Mouse (Mus musculus) frontal cortex, adult 2 months (tissue): ENCODE data around the gene Kat2a. TPM values are rescaled to one million over a fixed set of nuclear protein-coding genes. Genes with fewer than 3 reads are reported as not detected.

ENCODE experiments used
- DNase-seq, 2 experiments: peaks; one replicate each; pipeline ENCODE4 v3.0.0; 2022; ENCODE audit warnings: low spot score in 1 of 2; ENCODE audit errors: extremely low spot score in 1 of 2
- polyA plus RNA-seq: library from polyadenylated mRNA; depleted of rRNA; stranded (reverse); fragments of >200 nt; gene quantifications from 2 replicates; pipeline ENCODE4 v1.2.3, GENCODE M21; 2012; rRNA removed

Kat2a gene
- 60.7 and 61.7 TPM in 2 replicates for polyA plus RNA-seq

DNA sequence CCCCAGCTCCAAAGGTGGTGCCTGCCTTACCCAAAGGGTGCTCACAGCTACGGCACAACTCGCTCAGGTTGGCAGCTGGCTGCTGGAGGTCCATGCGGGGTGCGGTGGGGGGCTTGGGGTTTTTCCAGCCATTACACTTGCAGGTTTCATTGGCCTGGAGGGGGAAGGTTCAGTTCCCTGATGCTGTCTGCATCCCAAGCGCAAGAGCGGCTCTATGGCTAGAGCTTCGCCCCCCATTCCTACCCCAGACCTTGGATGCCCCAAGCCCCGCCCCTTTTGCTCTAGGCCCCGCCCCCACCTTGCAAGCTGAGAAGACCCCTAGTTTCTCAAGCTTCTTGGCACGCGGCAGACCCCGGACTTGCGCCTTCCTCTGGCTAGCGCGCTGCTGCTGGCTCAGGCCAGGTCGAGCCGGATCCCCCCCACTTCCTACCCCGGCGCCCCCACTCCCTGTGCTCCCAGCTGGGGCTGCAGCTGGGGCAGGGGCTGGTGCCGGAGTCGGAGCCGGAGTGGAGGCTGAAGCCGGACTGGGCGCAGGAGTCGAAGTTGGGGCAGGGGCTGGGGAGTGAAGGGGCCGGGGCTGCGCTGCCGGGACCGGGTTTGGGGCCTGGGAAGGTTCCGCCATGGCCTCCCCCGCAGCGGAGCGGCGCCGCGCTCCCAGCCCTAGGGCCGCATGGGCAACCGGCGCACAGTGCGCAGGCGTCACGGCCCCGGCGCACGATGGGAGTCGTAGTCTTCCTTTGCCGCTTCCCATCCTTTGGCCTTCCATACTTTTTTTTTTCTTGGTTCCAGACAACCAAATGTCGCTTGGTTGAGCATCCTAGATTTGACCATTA, at the start of gene Kat2a:
Gene Kat2a, minus strand, starts transcription at position 683 of the 833 bp plus-strand sequence.
- peak; percentile 52 to 89 for DNase-seq

DNA sequence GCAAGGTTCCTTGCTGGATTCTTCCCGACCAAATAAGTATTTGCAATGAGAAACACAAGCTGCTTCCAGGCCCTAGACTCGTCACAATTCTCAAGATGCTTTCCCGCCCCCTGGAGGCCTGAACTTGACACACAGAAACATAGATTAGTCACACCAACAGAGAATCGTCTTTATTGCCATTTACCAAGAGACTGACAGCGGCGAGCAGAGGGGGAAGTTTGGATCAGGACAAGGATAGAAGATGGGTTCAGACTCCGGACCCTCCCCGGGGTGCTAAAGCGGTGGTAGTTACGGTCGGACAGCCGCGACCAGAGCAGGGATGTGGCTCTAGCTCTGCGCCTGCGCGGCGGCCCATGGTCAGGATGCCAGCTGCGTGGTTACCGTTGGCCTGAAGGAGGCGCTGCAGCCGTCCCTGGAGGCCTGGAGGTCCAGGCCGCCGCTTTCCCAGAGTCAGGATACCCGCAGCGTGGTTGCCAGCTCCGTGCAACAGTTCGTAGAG, 49.3 kb upstream of the Kat2a start:
- peak; percentile 72 to 94 for DNase-seq

GRCm38 (mm10) chr11:100759611-100760233, 47.5 kb upstream of the Kat2a start, which contains the start of gene Kcnh4:
Gene Kcnh4, minus strand, starts transcription at chr11:100759942.
- DNase-seq = peak; percentile 89 to 96

DNA sequence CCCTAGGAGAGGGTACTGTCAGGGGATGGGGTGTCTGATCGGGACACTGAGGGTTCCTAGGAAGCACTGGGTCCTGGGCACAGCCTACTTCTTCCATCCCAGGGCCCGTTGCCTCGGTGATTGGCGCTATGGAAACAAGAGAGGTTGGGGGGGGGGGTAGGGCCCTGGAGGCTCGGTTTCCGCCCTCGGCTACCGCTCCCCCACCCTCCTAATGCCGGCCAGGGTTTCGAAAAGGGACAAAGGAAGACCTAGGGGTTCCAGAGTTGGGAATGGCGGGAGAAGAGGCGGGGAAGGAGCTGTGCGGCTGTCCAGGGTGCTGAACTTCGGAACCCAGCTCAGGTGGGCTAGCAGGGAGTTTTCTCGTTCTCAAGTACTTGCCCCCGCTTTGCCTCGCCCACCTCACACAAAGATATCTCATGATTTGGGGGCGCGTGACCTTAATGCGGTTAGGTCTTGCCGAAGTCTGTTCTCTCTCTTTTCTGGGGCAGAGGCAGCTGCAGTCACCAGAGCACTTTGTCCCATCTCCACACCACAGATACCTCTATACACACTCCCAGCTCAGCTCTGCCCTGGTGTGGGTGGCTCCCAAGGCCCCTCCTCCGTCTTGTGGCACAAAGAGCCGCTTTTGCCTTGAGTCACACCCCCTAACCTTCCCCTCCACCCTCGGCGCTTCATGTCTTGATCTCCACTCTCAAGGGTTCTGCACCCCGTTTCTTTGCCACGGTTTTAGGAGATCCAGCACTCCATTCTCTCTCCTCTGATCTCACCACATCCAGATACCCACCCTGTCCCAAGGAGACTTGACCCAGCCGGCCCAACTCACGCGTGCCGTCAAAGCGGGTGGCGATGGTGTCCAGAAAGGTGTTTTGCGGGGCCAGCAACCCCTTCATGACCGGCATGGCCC, 46.7 kb upstream of the Kat2a start:
- no peak for DNase-seq

DNA sequence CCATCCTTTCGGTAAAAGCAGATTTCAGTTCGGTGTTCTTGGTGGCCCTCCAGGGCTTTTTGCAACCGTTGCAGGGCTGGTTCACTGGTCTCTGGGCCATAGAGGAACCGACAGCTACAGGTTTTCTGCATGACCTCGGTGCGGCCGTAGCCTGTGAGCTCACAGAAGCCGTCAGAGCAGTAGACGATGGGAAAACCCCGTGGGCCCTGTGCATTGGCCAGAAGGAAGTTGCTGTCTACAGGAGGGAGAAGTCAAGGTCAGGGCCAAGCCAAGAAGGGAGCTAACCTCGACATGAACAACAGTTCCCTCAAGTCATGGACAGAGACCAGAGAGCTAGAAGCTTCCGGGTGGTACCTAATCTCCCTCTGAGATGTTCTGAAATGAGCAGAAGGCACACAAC, 45.3 kb upstream of the Kat2a start:
- DNase-seq = no peak

DNA sequence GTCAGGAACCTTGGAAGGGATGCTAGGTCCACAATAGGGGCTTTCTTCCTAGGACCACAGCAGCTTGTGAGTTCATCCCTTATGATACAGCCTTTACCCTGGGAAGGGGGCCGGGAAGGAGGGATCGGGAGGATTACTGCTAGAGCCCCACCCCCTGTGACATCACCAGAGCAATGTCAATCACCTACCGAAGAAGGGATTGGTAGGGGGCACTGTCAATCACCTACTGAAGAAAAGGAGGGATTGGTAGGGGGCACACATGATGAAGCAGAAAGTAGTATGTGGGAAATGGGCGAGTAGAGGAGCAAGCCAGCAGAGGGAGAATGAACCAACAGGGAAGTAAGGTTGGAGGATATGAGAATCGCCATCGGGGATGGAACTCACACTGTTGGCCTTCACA, 44.2 kb upstream of the Kat2a start:
- no peak for DNase-seq

DNA sequence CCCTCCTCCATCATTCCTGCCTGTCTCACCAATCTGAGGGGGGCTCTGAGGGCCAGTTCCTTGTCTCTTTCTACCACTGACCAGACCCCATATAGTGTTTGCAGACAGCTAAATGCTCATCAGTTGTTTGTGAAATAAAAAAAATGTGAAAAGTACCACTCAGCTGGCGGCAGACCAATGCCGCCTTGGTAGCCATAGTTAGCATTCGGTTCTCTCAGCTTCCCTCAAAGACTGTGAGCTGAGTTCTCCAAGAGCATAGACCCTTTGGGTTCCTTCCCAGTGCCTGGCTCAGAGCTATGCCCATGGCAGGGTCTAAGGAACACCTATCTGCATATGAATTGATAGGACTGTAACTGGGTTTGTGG, 42.4 kb upstream of the Kat2a start:
- DNase-seq = peak in 1 of 2 experiments; percentile 68

DNA sequence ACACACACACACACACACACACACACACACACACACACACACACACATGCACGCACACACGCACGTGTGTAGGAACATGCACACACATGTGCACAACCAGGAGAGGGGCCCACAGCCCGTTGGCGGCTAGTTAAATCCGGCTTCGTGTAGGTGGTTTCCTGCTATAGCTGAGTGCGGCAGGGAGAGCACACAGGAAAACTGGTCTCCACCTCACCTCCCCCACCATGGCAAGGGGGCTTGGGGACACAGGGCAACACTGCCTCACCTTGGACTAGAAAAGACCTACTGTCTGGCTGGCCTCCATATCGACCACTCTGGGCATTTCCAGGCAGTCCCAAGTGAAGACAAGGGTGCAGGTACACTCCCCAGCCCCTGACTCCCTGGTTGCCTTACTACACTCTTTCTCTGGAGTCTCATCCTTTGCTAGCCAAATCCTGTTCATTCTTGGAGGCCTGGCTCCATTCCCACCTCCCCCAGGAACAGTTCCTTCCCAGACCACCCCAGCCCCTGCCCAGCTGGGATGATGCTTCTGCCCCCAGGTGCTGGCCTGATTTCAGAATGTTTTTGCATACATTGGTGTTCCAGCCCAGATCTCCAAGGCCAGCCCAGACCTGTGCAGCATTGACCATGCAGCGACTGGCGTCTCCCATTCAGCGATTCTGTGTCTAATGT, 41.9 kb upstream of the Kat2a start:
- peak; percentile 58 to 77 for DNase-seq

DNA sequence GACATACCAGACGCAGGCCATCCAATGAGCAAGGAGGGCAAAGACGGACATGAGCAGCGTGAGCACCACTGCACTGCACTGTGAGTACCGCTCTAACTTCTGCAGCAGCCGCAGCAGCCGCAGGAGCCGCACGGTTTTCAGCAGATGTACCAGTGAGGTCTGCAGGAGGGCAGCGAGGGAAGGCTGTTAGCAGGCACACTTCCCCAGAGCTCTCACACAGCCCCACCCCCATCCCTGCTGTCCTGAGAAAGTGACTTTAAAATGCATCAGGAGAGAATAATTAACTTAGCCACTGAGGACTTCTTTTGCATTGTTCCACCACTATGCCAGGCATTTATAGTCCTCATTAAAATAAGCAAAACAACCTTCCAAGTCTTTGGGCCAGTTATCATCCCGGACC, 40.0 kb upstream of the Kat2a start:
- DNase-seq = no peak

- no peak for DNase-seq
Observed at GRCm38 (mm10) chr11:100750127-100750526, 37.9 kb upstream of the Kat2a start.

GRCm38 (mm10) chr11:100749469-100749868, 37.2 kb upstream of the Kat2a start:
- DNase-seq = peak in 1 of 2 experiments; percentile 71

DNA sequence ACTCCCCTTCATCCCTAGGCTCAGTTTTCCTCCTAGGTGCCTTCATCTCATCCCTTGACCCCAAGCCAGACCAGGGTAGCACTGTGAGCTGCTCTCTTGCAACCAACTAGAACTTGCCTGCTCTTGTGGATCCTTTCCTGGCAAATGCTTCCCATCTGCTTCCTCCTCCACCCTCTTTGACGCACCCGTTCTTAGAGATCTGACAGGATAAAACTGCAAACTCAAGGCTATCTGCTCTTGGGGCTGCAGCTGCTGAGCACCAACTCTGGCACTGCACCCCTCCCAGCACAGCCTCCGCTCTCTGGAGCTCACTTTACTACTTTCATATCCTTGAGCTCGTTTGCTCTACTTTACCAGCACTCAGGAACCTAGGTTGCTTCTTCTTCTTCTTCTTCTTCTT, 36.4 kb upstream of the Kat2a start:
- peak in 1 of 2 experiments; percentile 65 for DNase-seq

DNA sequence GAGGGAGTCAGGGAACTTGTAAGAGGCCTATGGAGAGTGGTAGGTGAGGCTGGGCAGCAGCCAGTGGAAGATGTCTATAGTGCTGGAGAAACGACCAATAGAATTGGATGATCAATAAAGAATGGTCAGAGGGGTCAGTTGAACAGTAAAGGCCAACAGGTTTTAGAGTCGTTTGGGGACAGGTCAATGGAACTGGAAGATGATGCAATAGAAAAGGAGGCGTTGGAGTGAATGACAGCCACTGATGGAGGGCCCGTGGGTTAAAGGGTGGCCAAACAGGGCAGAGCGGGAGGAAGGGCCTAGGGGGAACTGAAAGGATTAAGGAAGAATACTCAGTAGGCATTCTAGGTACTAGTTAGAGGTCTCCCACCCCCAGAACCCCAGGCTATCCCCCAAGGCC, 34.8 kb upstream of the Kat2a start:
- DNase-seq = no peak

DNA sequence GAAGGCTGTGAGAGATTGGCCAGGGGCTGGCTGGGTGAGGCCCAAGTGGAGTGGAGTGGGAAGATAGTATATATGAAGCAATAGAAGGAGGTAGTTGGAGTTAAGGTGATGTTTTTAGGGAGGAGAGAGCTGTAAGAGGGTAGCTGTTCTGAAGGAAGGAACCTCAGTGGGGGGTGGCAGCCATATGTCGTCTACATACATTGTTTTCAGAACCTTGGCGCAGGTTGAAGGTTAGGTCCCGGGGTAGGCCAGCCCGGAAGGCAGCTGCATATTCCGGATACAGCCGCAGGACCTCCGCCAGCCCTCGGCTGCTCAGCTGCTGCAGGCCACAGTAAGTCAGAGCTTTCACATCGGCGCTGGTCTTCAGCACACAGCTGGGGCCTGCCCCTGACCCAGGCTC, 34.3 kb upstream of the Kat2a start:
- DNase-seq = no peak

DNA sequence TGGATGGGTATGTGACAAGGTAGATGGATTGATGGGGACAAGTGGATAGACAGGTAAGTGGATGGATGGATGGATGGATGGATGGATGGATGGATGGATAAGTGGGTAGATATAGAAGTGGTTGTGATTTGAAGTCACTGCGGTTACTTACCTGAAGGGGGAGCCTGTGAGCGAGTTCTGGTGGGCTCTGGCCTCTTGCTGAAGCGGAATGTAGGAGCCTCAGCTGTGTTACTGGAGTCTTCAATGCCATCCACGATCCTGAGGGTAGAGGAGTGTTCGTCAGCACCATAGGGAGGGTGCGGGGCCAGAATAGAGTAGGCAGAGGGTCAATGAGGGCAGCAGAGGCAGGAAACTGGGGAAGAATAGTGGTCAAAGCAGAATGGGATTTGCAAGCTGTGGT, 32.8 kb upstream of the Kat2a start:
- DNase-seq = peak in 1 of 2 experiments; percentile 76

- no peak for DNase-seq
Observed at GRCm38 (mm10) chr11:100741348-100741747, 29.1 kb upstream of the Kat2a start.

GRCm38 (mm10) chr11:100738749-100739148, 26.5 kb upstream of the Kat2a start:
- no peak for DNase-seq

DNA sequence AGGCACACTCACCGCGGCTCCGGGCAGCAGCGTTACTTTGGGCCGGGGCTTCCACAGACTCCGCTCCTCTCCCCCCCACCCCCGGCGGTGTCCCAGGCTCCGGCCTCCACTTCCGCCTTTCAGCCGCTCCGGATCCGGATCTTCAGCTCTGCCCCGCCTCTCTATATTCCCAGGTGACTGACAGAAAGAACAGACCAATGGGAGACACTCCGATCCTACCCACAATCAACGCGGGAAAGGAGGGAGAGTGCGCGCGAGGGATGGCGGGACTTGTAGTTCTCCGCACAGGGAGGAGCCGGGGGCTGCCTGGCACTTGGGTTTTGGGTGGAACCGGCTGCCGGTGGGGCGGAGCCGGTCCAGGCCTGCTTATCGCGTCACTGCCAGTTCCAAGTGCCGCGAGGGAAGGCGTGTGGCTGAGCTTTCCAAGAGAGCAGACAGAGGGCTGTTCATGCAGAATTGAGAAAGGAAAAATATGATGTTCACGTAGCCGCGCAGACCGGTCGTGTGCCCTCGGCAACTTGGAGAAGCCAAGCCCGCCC, 25.9 kb upstream of the Kat2a start, which contains the start of gene Rab5c:
Gene Rab5c, minus strand, starts transcription at position 150 of the 539 bp plus-strand sequence.
- peak; percentile 99 for DNase-seq

DNA sequence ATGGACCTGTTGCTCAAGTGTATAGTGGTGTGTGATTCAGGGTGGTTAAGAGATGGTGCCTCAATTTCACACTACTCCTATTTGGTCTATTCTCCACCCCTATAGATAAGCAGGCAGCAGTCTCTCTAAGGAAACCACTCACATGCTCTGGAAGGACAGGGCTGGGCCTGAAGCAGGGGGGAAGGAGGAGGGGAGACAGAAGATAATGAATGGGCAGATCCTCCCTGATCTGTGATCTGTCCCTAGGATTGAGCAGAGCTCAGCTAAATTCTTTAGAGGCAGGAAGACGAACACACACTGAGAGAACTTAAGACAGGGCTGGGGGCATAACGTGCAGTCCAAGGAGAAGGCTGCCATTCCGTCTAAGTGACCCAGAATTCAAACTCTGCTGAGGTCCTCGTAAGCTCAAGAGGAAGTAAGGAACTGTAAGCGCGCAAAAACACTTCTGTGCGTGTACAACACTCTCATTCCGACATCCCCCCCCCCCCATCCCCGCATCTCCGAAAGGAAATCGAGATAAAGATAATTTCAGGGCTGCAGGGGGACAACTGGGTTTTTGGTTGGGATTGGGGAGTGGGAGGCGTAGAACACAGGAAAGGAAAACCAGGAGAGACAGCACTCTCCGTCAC, 25.0 kb upstream of the Kat2a start:
- no peak for DNase-seq

DNA sequence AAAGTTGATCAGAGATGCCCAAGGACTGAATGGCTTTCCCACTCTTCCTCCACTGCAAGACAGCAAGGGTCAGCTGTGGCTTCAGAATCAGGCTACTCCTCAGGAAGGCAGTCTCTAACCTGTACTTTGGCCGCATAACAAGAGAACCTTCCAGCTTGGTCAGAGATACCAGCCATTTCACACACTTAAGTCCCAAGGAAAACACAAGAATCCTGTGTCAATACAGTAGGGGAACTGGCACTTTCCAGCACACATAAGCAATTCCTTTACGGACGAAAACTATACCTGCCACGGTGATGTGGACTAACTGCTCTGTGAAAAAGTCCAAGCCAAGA, 24.4 kb upstream of the Kat2a start:
- DNase-seq = no peak
